Mouse (Mus musculus): ENCODE results near the gene 4931429L15Rik.
"Not testable (repeated sequence)": the region's sequence is repeated elsewhere in the genome, so short reads cannot be mapped to it uniquely, and the experiment has no call there.

4931429L15Rik gene

DNA sequence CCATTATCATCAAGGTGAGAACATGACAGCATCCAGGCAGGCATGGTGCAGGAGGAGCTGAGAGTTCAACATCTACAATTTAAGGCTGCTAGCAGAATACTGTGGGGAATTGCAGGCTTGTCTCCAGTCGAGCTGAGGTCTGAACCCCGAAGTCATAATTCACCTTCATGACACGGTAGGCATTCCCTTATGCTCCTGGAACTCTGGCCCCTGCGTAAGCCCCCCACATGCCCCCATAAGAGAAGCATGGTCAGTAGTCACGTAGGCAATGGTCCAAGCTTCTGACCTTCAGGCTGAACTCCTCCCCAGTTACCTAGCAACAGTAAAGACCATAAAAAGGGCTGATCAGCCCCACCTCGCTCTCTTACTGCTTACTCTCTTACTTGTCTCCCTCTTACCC, at the start of gene 4931429L15Rik:
TSS of gene 4931429L15Rik (minus strand) at position 101 of the 400 bp plus-strand sequence.
- DNase-seq (ENCODE audit: low read depth, low spot score), result not testable (repeated sequence)

DNA sequence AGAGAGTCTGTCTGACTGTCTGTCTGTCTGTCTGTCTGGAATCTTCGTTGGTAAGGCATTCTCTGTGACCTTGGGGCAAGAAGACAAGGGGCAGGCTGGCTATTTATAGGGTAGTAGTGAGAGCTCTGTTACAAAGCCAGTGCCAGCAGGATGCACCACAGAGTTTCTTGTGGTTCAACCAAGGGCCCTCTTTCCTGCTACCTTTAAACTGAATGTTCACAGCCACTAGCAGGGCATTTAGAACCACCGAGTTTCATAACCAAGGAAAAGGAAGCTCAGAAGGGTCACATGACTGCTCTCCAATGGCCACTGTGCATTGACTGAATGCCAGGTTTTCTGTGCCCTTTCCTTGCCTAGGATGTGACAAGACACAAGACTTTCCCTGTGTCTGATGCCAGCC, 42.7 kb upstream of the 4931429L15Rik start:
- no peak for DNase-seq (ENCODE audit: low read depth, low spot score)

GRCm38 (mm10) chr9:46361461-46362111, 41.8 kb upstream of the 4931429L15Rik start:
- no peak for DNase-seq (ENCODE audit: low read depth, low spot score)

GRCm38 (mm10) chr9:46353992-46354391, 34.2 kb upstream of the 4931429L15Rik start:
- peak; percentile 77 for DNase-seq (ENCODE audit: low read depth, low spot score)

DNA sequence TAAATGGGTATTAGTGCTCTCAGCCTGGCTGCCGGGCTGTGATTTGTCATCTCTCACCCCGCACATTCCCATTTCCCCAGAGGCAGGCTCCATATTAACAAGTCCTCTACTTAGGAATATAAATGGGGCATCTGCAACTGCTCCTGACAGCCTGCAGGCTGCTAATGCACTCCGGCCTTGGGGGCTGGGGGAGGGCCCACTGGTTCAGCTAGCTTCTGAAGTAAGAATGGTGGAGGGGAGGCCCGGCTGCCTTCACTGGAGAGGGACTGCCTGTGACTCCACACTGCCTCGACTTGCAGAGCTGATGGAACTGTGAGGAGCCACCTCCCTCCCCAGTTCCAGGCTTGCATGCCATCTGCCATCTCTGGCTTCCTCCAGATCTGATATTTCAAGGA, 33.5 kb upstream of the 4931429L15Rik start:
- peak; percentile 58 for DNase-seq (ENCODE audit: low read depth, low spot score)

DNA sequence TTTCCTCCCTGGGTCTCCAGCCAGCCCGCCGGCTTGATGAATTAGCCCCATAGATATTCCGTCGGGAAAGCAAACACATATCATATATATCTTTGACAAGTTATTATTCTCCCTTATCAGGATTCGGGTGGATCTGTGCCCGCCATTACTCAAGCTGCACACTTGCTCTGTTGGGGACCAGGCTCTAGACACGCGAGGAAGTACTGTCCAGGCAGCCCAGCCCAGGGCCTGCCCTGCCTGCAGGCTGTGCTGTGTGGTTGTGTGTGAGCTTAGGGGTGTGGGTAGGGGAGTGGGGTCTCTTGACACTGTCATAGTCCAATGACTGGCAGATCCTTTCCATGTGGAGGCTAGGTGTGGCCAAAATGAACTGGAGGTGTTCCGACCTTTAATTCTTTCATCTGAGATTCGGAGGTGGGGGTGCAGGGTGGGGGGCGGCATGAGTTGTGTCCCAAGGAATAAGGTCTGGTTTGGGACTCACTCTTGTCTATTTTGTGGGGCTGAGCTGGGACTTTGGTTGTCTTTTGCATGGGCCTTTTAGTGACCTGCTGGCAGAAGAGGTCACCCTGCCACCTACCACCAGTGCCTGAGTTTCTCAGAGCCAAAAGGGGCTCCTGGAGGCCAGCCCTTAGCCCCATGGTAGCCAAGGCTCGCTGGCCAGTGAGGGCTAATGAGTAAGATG, 33.0 kb upstream of the 4931429L15Rik start:
- no peak for DNase-seq (ENCODE audit: low read depth, low spot score)

DNA sequence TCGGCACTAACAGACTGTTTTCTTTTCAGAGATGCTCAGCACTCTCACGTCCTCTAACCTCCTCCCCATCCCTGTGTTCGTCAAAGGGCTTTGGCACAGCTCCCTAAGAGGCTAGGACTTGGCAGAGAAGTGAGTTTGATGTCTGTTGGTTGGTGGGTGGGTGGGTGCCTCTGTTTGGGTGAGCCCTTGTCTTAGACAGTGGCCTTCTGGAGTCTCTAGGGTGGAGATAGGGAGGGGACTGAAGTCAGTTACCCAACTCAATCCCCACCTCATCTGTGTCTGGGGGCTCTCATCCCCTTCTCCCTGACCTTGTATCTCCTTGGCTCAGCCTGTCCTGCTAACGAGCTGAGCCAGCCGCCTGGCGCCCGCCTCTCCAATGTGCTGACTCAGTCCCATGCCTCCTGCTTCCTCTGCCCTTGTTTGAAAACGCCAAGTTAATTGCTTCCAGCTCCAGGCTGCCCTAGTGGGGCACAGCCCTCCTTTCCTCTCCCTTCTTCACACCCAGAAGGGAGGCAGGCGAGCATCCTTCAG, 30.7 kb upstream of the 4931429L15Rik start:
- DNase-seq (ENCODE audit: low read depth, low spot score), result no peak

- DNase-seq (ENCODE audit: low read depth, low spot score), result no peak
Measured at GRCm38 (mm10) chr9:46345887-46346665, 26.3 kb upstream of the 4931429L15Rik start.

DNA sequence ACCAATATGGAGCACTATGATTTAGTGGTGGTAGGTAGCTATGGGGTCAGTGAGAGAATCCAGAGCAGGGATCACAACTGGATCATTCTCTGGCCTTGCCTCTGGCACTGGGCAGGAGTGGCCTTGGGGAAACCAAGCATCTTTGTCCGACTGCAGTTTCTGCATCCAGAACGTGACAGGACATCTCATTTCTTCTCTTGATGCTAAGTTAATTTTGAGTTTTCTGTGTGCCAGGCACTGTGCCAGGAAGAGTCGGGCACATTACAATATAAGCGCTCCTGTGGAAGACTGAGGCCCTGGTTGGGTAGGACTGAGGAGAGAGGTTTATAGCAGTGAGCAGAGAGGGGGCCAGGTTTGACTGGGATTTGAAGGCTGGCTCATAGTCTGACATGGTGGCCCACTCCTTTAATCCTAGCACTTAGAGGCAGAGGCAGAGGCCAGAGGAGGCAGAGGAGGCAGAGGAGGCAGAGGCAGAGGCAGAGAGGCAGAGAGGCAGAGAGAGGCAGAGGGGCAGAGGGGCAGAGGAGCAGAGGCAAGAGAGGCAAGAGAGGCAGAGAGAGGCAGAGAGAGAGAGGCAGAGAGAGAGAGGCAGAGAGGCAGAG, 19.4 kb upstream of the 4931429L15Rik start:
- DNase-seq (ENCODE audit: low read depth, low spot score), result no peak

- DNase-seq (ENCODE audit: low read depth, low spot score), result no peak
Measured at GRCm38 (mm10) chr9:46338384-46338783, 18.6 kb upstream of the 4931429L15Rik start.

DNA sequence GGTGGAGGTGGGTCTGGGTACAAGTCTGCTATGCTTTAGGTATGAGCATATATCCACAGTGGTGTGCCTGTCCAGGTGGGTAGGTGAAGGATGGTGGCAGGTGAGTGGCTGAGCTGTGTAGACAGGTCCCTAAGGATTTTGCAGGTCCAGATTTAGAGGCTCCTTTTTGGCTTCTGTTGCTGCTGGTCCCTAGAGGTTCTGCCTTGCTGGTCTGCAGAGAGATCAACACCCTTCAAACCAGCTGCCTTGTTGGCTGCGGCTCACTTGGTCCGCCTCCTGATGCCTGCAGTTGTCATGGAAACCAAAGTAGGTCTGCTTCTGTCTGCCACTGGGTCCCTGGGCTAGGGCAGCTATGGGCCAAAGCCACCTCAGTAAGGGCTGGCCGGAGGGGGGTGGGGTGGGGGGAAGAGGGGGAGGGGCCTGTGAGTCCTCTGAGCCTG, 18.1 kb upstream of the 4931429L15Rik start:
- DNase-seq (ENCODE audit: low read depth, low spot score), result peak; percentile 78

DNA sequence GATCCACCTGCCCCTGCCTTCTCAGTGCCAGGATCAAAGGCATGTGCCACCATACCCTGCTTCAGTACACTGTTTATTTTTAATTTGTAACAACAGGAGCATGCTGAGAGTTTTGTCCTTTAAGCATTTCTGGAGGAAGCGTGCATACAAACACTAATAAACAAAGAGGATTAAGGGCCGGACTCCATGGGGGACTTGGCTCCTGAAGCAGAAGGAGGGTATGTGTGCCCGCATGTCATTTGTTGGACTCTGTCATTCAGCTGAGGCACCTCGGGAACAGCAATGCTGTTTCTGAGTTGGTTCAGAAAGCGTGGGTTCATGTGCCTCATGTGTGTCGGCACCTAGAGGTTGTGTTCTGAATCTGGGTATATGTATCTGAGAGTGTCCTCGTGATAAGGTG, 17.5 kb upstream of the 4931429L15Rik start:
- DNase-seq (ENCODE audit: low read depth, low spot score), result no peak

DNA sequence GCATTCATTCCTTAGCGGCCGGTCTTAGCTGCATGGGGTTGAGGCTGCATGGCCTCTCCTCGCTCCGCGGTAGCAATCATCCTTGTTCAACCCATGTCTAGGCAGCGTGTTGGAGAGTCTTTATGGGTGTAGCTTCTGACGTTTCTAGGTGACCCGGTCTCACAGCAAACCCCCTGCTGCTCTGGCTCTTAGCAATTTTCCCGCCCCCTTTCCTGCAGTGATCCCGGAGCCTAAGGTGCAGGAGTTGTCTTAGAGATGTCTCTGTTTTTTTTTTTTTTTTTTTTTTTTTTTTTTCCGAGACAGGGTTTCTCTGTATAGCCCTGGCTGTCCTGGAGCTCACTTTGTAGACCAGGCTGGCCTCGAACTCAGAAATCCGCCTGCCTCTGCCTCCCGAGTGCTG, 16.5 kb upstream of the 4931429L15Rik start:
- DNase-seq (ENCODE audit: low read depth, low spot score), result not testable (repeated sequence)

DNA sequence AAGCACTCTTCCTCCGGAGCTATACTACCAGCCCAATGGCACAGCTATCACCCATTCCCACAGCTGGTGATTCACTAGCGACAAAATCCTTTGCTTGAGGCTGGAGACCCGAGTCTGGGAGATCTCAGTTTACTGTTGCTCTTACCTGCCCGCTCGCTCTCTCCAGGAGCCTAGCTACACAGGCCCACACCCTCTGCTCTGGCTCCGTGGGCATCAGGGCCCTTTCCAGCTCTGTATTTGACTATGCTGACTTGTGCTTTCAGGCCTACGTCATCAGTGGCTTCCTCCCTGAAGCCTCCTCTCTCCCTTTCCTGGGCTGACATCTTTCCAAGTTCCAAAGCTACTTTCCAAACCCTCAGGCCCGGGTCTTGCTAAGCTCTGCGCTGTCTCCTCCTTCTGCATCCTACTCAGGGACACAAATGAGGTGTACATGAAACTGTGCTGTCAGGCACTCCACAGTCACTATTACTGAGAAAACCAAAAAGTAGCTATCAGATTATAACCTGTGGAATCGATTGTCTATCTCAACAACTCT, 15.7 kb upstream of the 4931429L15Rik start:
- no peak for DNase-seq (ENCODE audit: low read depth, low spot score)

DNA sequence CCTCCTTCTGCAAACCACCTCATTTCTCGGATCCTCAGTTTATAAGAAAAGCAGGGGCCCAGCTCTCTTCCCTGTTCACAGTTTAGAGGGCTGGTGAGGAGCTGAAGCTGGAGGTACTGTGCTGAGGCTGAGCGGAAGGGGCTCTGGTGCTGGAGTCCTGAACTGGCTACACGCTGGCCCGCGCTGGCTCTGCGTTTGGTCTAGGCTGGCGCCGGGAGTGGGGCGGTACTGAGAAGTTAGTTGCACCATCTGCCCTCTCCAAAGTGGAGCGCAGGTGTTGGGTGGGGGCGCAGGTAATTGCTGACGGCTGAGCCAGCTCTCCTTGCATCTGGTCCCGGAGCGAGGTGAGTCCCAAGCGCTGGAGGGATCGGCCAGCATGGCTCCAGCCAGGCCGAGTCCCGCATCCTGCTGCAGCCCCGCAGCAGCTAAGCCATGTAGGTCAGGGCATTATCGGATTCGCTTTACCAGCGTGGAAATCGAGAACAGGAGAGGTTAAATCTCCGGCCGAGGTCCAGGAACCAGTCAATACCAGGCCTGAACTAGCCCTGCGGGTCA, 14.8 kb upstream of the 4931429L15Rik start:
- DNase-seq (ENCODE audit: low read depth, low spot score), result no peak

DNA sequence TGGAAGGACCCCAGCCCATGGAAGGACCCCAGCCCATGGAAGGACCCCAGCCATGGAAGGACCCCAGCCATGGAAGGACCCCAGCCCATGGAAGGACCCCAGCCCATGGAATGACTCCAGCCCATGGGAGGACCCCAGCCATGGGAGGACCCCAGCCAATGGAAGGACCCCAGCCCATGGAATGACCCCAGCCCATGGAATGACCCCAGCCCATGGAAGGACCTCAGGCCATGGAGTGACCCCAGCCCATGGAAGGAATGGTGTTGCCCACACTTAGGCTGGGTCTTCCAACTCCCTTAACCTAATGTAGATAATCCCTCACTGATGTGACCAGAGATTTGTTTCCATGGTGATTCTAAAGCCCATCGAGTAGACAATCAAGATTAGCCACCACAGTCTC, 11.5 kb upstream of the 4931429L15Rik start:
- DNase-seq (ENCODE audit: low read depth, low spot score), result no peak

DNA sequence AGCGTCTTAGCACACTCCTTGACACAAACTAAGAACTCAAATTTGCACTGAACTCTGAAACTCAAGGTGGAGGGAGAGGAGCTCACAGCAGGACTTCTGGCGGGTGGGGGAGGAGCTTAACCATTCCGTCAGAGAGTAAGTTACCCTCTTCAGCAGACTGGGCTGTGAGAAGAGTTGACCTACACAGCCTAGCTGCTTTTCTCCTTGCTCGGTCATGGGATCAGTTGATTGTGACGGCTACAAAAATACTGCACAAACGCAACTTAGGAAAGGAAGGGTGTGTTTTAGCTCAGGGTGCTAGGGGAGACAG, 10.8 kb upstream of the 4931429L15Rik start:
- DNase-seq (ENCODE audit: low read depth, low spot score), result no peak

DNA sequence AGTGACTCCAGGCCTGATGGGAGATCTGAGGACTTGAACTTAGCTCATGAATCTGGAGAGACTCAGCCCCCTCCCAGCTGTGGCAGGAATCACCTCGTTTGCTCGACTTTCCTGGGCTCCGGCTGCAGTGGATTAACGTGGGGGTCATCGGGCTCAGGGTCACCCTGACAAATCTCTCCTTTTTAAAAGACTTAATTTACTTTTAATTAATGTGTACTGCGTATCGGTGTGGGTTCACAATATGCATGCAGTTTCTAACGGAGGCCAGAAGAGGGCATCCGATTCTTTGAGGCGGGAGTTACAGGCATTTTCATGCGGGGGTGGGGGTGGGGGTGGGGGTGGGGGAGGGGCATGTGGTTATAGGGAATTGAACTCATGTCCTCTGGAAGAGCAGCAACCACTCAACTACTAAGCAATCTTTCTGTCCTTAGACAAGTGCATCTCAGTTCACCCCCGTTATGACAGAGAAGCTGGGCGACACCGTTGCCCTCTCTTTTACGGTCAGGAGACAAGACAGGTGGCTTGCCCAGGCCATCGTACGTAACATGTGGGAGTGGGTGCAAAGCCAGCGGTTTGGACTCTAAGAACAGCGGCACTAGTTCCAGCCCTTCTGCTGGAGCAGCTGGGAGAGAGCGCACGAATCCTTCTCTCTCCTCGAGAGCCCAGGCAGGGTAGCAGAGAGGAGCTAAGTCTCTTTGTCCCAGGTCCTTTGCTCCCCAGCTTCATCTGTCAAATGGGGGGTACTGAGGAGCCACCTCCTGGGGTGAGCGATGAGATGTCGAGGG, 10.2 kb upstream of the 4931429L15Rik start:
- no peak for DNase-seq (ENCODE audit: low read depth, low spot score)

DNA sequence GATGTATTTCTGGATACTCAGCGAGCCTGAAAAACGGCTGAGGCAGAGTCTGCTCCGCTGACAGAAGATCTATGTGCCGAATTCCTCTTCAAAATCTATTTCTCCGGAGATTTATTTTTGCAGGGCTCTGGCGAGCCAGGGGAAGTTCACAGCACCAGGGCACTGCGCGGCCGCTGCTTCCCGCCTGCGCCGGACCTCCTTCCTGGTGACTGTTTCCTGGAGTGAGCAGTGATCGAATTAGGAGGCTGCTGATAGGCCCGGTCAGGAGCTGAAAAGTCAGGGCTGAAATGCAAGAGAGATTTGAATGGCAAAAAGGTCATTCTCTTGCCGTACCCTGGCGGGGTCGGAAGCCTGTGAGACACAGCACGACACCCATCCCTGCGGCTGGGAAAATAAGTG, 9.5 kb upstream of the 4931429L15Rik start:
- peak; percentile 70 for DNase-seq (ENCODE audit: low read depth, low spot score)

GRCm38 (mm10) chr9:46328572-46329249, 8.9 kb upstream of the 4931429L15Rik start:
- peak; percentile 81 for DNase-seq (ENCODE audit: low read depth, low spot score)

Measured in mesoderm, embryonic 11.5 days (tissue).